Mouse (Mus musculus): Measurements from ENCODE around the gene Rmi2.

GRCm38 (mm10) chr16:10846503-10846902, 11.6 kb downstream of the Rmi2 start:
- TF ChIP-seq POLR2AphosphoS5 (IDR thresholded peaks at IDR 0.05; ENCODE audit: insufficient replicate concordance, low read depth, low read length) (no peak), CTCF (IDR thresholded peaks at IDR 0.05; ENCODE audit: low read depth, low read length) (peak; percentile 36; the same call in 1 of the 2 replicates), TAL1 (conservative IDR thresholded peaks at IDR 0.05; ENCODE audit: low read depth, low read length) (no peak), GATA1 (IDR thresholded peaks at IDR 0.05; ENCODE audit: borderline replicate concordance, low read length) (no peak)
